Mouse (Mus musculus) cerebellum, adult 2 months (tissue): ENCODE measurements around the gene Stk26.

ENCODE experiments used
- CTCF ChIP-seq: fragments of 200-500 bp; IDR thresholded peaks from 2 replicates; pipeline ENCODE4 v1.5.1; 2011; ENCODE audit warnings: low read depth, mild to moderate bottlenecking, control low read depth, low read length, moderate library complexity, borderline replicate concordance; ENCODE audit not compliant: insufficient read depth
- POLR2A ChIP-seq: fragments of 200-500 bp; IDR thresholded peaks from 2 replicates; pipeline ENCODE4 v1.6.1; 2011; ENCODE audit warnings: low read length, control low read depth, borderline replicate concordance; ENCODE audit not compliant: insufficient read depth

DNA sequence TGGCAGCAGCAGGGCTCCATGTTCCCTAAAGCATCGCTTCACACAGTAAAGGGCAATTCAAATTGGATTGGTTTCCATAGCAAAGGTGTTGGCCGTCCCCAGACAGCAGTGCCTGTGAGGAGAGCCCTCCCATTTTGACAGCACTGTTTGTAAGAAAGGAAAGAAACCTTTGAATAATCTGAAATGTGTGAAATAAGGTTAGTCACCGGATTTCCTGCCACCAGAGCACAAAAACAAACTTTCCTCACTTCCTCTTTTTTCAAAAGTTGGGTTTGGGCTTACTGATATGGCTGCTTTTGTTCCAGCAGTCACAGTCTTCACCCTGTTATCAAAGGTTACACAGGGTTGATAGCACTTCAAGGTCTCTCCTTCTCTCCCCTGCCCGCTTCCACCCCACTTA lies 35.2 kb upstream of the Stk26 start:
- TF ChIP-seq CTCF = no peak
- no peak for TF ChIP-seq POLR2A
